Mouse (Mus musculus) forebrain, embryonic 14.5 days (tissue): ENCODE results near the gene Gm20425. TPM values are rescaled to one million over a fixed set of nuclear protein-coding genes. Genes with fewer than 3 reads are reported as not detected.

ENCODE experiments used
- ATAC-seq: fragments of 200-750 bp; cut with Nextera tagmentation; 2 replicates; pipeline ENCODE4 v1.8.0; 2017; ENCODE audit warnings: mild to moderate bottlenecking, moderate library complexity
- DNase-seq: peaks from one replicate; pipeline ENCODE4 v3.0.0-alpha.2; 2015; ENCODE audit warnings: low spot score
- H3K27ac ChIP-seq: fragments of 300-500 bp; sonication (generic); 2 replicates; pipeline ENCODE4 v1.5.1; 2014; ENCODE audit warnings: low read depth, mild to moderate bottlenecking, control low read depth, low read length, moderate library complexity
- H3K27me3 ChIP-seq: fragments of 300-500 bp; sonication (generic); replicated peaks from 2 replicates; pipeline ENCODE4 v1.6.1; 2014; ENCODE audit warnings: low read length, control low read depth, mixed read lengths; ENCODE audit not compliant: control insufficient read depth, insufficient read depth
- H3K36me3 ChIP-seq: fragments of 300-500 bp; sonication (generic); 2 replicates; pipeline ENCODE4 v1.6.1; 2014; ENCODE audit warnings: low read length, control low read depth; ENCODE audit not compliant: control insufficient read depth, insufficient read depth
- H3K4me1 ChIP-seq: fragments of 300-500 bp; sonication (generic); 2 replicates; pipeline ENCODE4 v1.6.1; 2014; ENCODE audit warnings: antibody characterized with exemption, low read length, control low read depth; ENCODE audit not compliant: control insufficient read depth, insufficient read depth
- H3K4me2 ChIP-seq: fragments of 300-500 bp; sonication (generic); 2 replicates; pipeline ENCODE4 v1.6.1; 2014; ENCODE audit warnings: mild to moderate bottlenecking, control low read depth, low read length
- H3K4me3 ChIP-seq: fragments of 300-500 bp; sonication (generic); 2 replicates; pipeline ENCODE4 v1.5.1; 2014; ENCODE audit warnings: low read depth, low read length, control low read depth
- H3K9ac ChIP-seq: fragments of 300-500 bp; sonication (generic); 2 replicates; pipeline ENCODE4 v1.6.1; 2014; ENCODE audit warnings: mild to moderate bottlenecking, low read length, control low read depth, moderate library complexity
- H3K9me3 ChIP-seq: fragments of 300-500 bp; sonication (generic); replicated peaks from 2 replicates; pipeline ENCODE4 v1.6.1; 2016; ENCODE audit warnings: low read length, control low read depth, mixed read lengths; ENCODE audit not compliant: control insufficient read depth
- WGBS: fragments of 180-500 bp; shearing (Covaris S2); extraction: QIAGEN DNeasy Blood & Tissue Kit; methylation state at CpG from one replicate; pipeline ENCODE4 v1.1.7; 2014; 5-methylcytosine and 5-hydroxymethylcytosine counted together
- polyA plus RNA-seq: library from polyadenylated mRNA; unstranded; fragments of >200 nt; fragmentation: Nextera tagmentation; extraction: Ambion mirVana; gene quantifications from 2 replicates; pipeline ENCODE4 v1.2.1, GENCODE M21; 2014

Gene Gm20425
- polyA plus RNA-seq, 1 experiment from 2014 or later = 2.7 TPM

- no peak overlapping the region for H3K4me3 ChIP-seq
- no peaks in the 10 kb centered on the region for H3K9me3 ChIP-seq
- WGBS = 87% methylated on average over 13 of the region's 13 CpGs
- H3K4me2 ChIP-seq = no peak overlapping the region
- H3K36me3 ChIP-seq = no peaks in the 10 kb centered on the region
- H3K27me3 ChIP-seq = no peaks in the 10 kb centered on the region
- no peak for DNase-seq
- peaks cover 6% of the 10 kb centered on the region; the same call in 1 of the 2 replicates for H3K4me1 ChIP-seq
- H3K9ac ChIP-seq = no peak overlapping the region
- ATAC-seq = no peak
- no peak overlapping the region for H3K27ac ChIP-seq
These were observed 1.6 kb downstream of the Gm20425 start for GRCm38 (mm10) chr9:103228370-103229003.

GRCm38 (mm10) chr9:103227760-103228159, 2.3 kb downstream of the Gm20425 start:
- 89% methylated on average over 16 of the region's 16 CpGs for WGBS
- DNase-seq (no peak), ATAC-seq (no peak)
- H3K27me3 ChIP-seq = no peaks in the 10 kb centered on the region
- no peaks in the 10 kb centered on the region for H3K9me3 ChIP-seq
- H3K36me3 ChIP-seq = no peaks in the 10 kb centered on the region
- H3K9ac ChIP-seq = no peak overlapping the region
- H3K4me1 ChIP-seq = peaks cover 6% of the 10 kb centered on the region; the same call in 1 of the 2 replicates
- H3K27ac ChIP-seq = no peak overlapping the region
- H3K4me2 ChIP-seq = no peak overlapping the region
- no peak overlapping the region for H3K4me3 ChIP-seq

GRCm38 (mm10) chr9:103226806-103227205, 3.3 kb downstream of the Gm20425 start:
- H3K4me1 ChIP-seq = peaks cover 6% of the 10 kb centered on the region; the same call in 1 of the 2 replicates
- no peak for DNase-seq

GRCm38 (mm10) chr9:103225464-103225863, 4.6 kb downstream of the Gm20425 start:
- Histone ChIP-seq H3K27me3 (no peaks in the 10 kb centered on the region), H3K4me2 (no peak overlapping the region), H3K4me1 (peaks cover 4% of the 10 kb centered on the region; the same call in 1 of the 2 replicates), H3K36me3 (no peaks in the 10 kb centered on the region), H3K4me3 (no peak overlapping the region), H3K27ac (no peak overlapping the region), H3K9me3 (no peaks in the 10 kb centered on the region), H3K9ac (no peak overlapping the region)
- WGBS = 70% methylated on average over 3 of the region's 3 CpGs
- DNase-seq (peak; percentile 8), ATAC-seq (no peak)

More at GRCm38 (mm10) chr9:103226806-103227205, 3.3 kb downstream of the Gm20425 start:
- no peak for ATAC-seq
- H3K9ac ChIP-seq = no peak overlapping the region
- H3K27me3 ChIP-seq = no peaks in the 10 kb centered on the region
- H3K4me3 ChIP-seq = no peak overlapping the region
- no peak overlapping the region for H3K27ac ChIP-seq
- H3K9me3 ChIP-seq = no peaks in the 10 kb centered on the region
- no peak overlapping the region for H3K4me2 ChIP-seq
- 94% methylated on average over 15 of the region's 15 CpGs for WGBS
- no peaks in the 10 kb centered on the region for H3K36me3 ChIP-seq

GRCm38 (mm10) chr9:103224721-103225120, 5.4 kb downstream of the Gm20425 start:
- no peak for DNase-seq
- Histone ChIP-seq H3K9me3 (no peaks in the 10 kb centered on the region), H3K4me3 (no peak overlapping the region), H3K4me2 (no peak overlapping the region), H3K27me3 (no peaks in the 10 kb centered on the region), H3K4me1 (no peaks in the 10 kb centered on the region), H3K27ac (no peak overlapping the region), H3K36me3 (no peaks in the 10 kb centered on the region), H3K9ac (no peak overlapping the region)
- 97% methylated on average over 7 of the region's 7 CpGs for WGBS
- no peak for ATAC-seq

GRCm38 (mm10) chr9:103214281-103214680, 15.8 kb downstream of the Gm20425 start:
- no peak overlapping the region for H3K9ac ChIP-seq
- no peak for ATAC-seq
- 91% methylated on average over 6 of the region's 6 CpGs for WGBS

GRCm38 (mm10) chr9:103213631-103214030, 16.5 kb downstream of the Gm20425 start:
- Histone ChIP-seq H3K9ac (no peak overlapping the region), H3K9me3 (no peaks in the 10 kb centered on the region), H3K36me3 (no peaks in the 10 kb centered on the region), H3K4me2 (no peak overlapping the region), H3K27ac (no peak overlapping the region), H3K27me3 (no peaks in the 10 kb centered on the region), H3K4me3 (no peak overlapping the region), H3K4me1 (no peaks in the 10 kb centered on the region)
- WGBS = 45% methylated on average over 2 of the region's 2 CpGs
- DNase-seq (peak; percentile 10), ATAC-seq (no peak)

More at GRCm38 (mm10) chr9:103214281-103214680, 15.8 kb downstream of the Gm20425 start:
- no peaks in the 10 kb centered on the region for H3K36me3 ChIP-seq
- no peak overlapping the region for H3K27ac ChIP-seq
- no peaks in the 10 kb centered on the region for H3K9me3 ChIP-seq
- H3K4me1 ChIP-seq = no peaks in the 10 kb centered on the region
- H3K4me3 ChIP-seq = no peak overlapping the region
- no peaks in the 10 kb centered on the region for H3K27me3 ChIP-seq
- no peak overlapping the region for H3K4me2 ChIP-seq
- no peak for DNase-seq

- DNase-seq = peak; percentile 45
- no peak overlapping the region for H3K4me3 ChIP-seq
- H3K4me2 ChIP-seq = no peak overlapping the region
These were observed 17.3 kb downstream of the Gm20425 start for GRCm38 (mm10) chr9:103212654-103213420.

More at GRCm38 (mm10) chr9:103212654-103213420, 17.3 kb downstream of the Gm20425 start:
- WGBS = 81% methylated on average over 28 of the region's 28 CpGs
- H3K36me3 ChIP-seq = no peaks in the 10 kb centered on the region
- H3K27ac ChIP-seq = no peak overlapping the region
- H3K9ac ChIP-seq = no peak overlapping the region
- H3K27me3 ChIP-seq = no peaks in the 10 kb centered on the region
- no peaks in the 10 kb centered on the region for H3K4me1 ChIP-seq
- H3K9me3 ChIP-seq = no peaks in the 10 kb centered on the region
- ATAC-seq = no peak
